Mouse (Mus musculus): ENCODE measurements around the gene Shank3. TPM values are rescaled to one million over a fixed set of nuclear protein-coding genes. Genes with fewer than 3 reads are reported as not detected.

Shank3 gene
- polyA plus RNA-seq, 1 experiment, result 8.2 TPM

- H3K27me3 ChIP-seq (ENCODE audit: control insufficient read depth, insufficient read depth, low read length), result peaks cover 6% of the 10 kb centered on the region
- peak overlapping the region; percentile 37 for H3K4me3 ChIP-seq (ENCODE audit: control insufficient read depth, insufficient read depth, low read length)
- DNase-seq, result peak; percentile 67
- WGBS, result 5% methylated on average over 41 of the region's 41 CpGs
- H3K27ac ChIP-seq (ENCODE audit: control insufficient read depth, insufficient read depth, low read length), result no peak overlapping the region
- TF ChIP-seq POLR2A (IDR thresholded peaks at IDR 0.05; ENCODE audit: control insufficient read depth, extremely low read depth, insufficient read depth, low read length, poor library complexity) (no peak), CTCF (IDR thresholded peaks at IDR 0.05; ENCODE audit: borderline replicate concordance, control insufficient read depth, extremely low read depth, insufficient read depth, low read length, poor library complexity) (no peak)
- no peaks in the 10 kb centered on the region for H3K36me3 ChIP-seq (ENCODE audit: control insufficient read depth, insufficient read depth, low read length)
- peaks cover 12% of the 10 kb centered on the region for H3K4me1 ChIP-seq (replicated peaks; ENCODE audit: control insufficient read depth, insufficient read depth, low read length)
Measured at GRCm38 (mm10) chr15:89498049-89498960, 1.1 kb upstream of the Shank3 start.

DNA sequence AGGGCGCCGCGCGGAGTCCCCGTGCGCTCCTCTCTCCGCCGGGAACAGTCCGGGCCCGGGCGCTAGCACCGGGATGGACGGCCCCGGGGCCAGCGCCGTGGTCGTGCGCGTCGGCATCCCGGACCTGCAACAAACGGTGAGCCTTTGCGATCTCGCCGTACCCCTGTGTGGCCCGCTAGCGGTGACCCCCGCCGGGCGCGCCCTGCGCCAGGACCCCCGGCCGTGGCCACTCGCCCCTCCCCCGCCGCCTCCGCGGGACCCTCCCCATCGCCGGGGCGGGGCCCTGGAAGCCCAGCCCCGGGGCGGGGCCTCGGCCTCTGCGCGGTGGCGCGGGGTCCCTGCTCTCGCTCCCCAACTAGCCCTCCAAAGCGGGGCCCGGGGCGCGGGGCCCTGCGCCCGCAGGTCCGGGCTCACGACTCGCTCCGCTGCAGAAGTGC lies 379 bp downstream of the Shank3 start:
- TF ChIP-seq POLR2A (IDR thresholded peaks at IDR 0.05; ENCODE audit: control insufficient read depth, extremely low read depth, insufficient read depth, low read length, poor library complexity) (no peak), CTCF (IDR thresholded peaks at IDR 0.05; ENCODE audit: borderline replicate concordance, control insufficient read depth, extremely low read depth, insufficient read depth, low read length, poor library complexity) (0 out of 2 replicates have a peak, but pooled peaks have one; percentile 10)
- Histone ChIP-seq H3K4me3 (ENCODE audit: control insufficient read depth, insufficient read depth, low read length) (peak overlapping the region; percentile 52), H3K36me3 (ENCODE audit: control insufficient read depth, insufficient read depth, low read length) (no peaks in the 10 kb centered on the region), H3K27ac (ENCODE audit: control insufficient read depth, insufficient read depth, low read length) (no peak overlapping the region), H3K4me1 (replicated peaks; ENCODE audit: control insufficient read depth, insufficient read depth, low read length) (peaks cover 12% of the 10 kb centered on the region), H3K27me3 (ENCODE audit: control insufficient read depth, insufficient read depth, low read length) (peaks cover 6% of the 10 kb centered on the region)
- 2% methylated on average over 58 of the region's 60 CpGs for WGBS
- DNase-seq, result peak; percentile 51

DNA sequence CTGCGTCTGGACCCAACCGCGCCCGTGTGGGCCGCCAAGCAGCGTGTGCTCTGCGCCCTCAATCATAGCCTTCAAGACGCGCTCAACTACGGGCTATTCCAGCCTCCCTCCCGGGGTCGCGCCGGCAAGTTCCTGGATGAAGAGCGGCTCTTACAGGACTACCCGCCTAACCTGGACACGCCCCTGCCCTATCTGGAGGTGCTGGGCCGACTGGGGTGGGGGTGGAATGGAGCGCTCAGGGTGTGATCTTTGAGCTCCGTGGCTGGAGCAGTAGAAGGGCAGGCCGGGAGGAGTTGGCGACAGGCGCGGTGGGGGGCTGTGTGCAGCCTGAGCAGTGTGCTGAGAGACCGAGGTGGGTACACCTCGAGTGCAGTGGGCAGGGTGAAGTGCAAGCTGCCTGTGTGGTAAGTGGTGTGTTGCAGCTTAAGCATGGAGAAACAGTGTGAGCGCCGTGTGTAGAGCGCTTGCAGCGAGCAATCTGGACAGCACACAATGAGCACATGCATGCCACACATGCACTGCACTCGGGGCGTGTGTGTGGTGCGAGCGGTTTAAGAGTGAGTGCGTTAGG lies 883 bp downstream of the Shank3 start:
- WGBS, result 29% methylated on average over 35 of the region's 35 CpGs
- Histone ChIP-seq H3K4me3 (ENCODE audit: control insufficient read depth, insufficient read depth, low read length) (peak overlapping the region; percentile 52), H3K4me1 (replicated peaks; ENCODE audit: control insufficient read depth, insufficient read depth, low read length) (peaks cover 12% of the 10 kb centered on the region), H3K27me3 (ENCODE audit: control insufficient read depth, insufficient read depth, low read length) (peaks cover 6% of the 10 kb centered on the region), H3K36me3 (ENCODE audit: control insufficient read depth, insufficient read depth, low read length) (no peaks in the 10 kb centered on the region), H3K27ac (ENCODE audit: control insufficient read depth, insufficient read depth, low read length) (no peak overlapping the region)
- no peak for DNase-seq
- TF ChIP-seq CTCF (IDR thresholded peaks at IDR 0.05; ENCODE audit: borderline replicate concordance, control insufficient read depth, extremely low read depth, insufficient read depth, low read length, poor library complexity) (no peak), POLR2A (IDR thresholded peaks at IDR 0.05; ENCODE audit: control insufficient read depth, extremely low read depth, insufficient read depth, low read length, poor library complexity) (no peak)

DNA sequence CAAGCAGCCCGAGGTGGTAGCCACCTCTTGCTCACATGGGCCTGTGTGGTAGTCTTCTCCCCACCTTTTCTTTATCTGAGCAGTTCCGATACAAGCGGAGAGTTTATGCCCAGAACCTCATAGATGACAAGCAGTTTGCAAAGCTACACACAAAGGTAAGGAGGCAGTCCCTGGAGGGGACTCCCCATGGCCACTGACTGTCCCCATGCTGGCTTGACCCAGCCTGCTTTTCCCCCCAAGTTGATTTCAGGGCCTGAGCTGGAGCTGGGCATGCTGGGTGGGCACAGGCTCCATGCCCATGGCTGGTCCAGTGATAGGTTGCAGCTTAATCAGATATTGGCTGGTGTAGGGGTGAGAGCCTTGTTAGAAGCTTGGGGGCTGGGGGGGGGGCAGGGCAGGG lies 1.9 kb downstream of the Shank3 start:
- H3K27ac ChIP-seq (ENCODE audit: control insufficient read depth, insufficient read depth, low read length), result no peak overlapping the region
- WGBS, result 89% methylated on average over 3 of the region's 3 CpGs
- TF ChIP-seq POLR2A (IDR thresholded peaks at IDR 0.05; ENCODE audit: control insufficient read depth, extremely low read depth, insufficient read depth, low read length, poor library complexity) (no peak), CTCF (IDR thresholded peaks at IDR 0.05; ENCODE audit: borderline replicate concordance, control insufficient read depth, extremely low read depth, insufficient read depth, low read length, poor library complexity) (no peak)
- H3K4me3 ChIP-seq (ENCODE audit: control insufficient read depth, insufficient read depth, low read length), result no peak overlapping the region
- no peaks in the 10 kb centered on the region for H3K36me3 ChIP-seq (ENCODE audit: control insufficient read depth, insufficient read depth, low read length)
- DNase-seq, result no peak
- peaks cover 12% of the 10 kb centered on the region for H3K4me1 ChIP-seq (replicated peaks; ENCODE audit: control insufficient read depth, insufficient read depth, low read length)
- peaks cover 6% of the 10 kb centered on the region for H3K27me3 ChIP-seq (ENCODE audit: control insufficient read depth, insufficient read depth, low read length)

GRCm38 (mm10) chr15:89504838-89505237 lies 5.4 kb downstream of the Shank3 start:
- WGBS, result 96% methylated on average over 9 of the region's 9 CpGs
- DNase-seq, result no peak
- H3K27me3 ChIP-seq (ENCODE audit: control insufficient read depth, insufficient read depth, low read length), result no peaks in the 10 kb centered on the region; the same call in 1 of the 2 replicates
- no peaks in the 10 kb centered on the region for H3K36me3 ChIP-seq (ENCODE audit: control insufficient read depth, insufficient read depth, low read length)
- H3K4me3 ChIP-seq (ENCODE audit: control insufficient read depth, insufficient read depth, low read length), result no peak overlapping the region
- no peak overlapping the region for H3K27ac ChIP-seq (ENCODE audit: control insufficient read depth, insufficient read depth, low read length)
- TF ChIP-seq CTCF (IDR thresholded peaks at IDR 0.05; ENCODE audit: borderline replicate concordance, control insufficient read depth, extremely low read depth, insufficient read depth, low read length, poor library complexity) (no peak), POLR2A (IDR thresholded peaks at IDR 0.05; ENCODE audit: control insufficient read depth, extremely low read depth, insufficient read depth, low read length, poor library complexity) (no peak)
- 0 out of 2 replicates have a peak, but pooled peaks cover 2% of the 10 kb centered on the region for H3K4me1 ChIP-seq (replicated peaks; ENCODE audit: control insufficient read depth, insufficient read depth, low read length)

- no peak for DNase-seq
- H3K27ac ChIP-seq (ENCODE audit: control insufficient read depth, insufficient read depth, low read length), result no peak overlapping the region
- no peak for TF ChIP-seq CTCF (IDR thresholded peaks at IDR 0.05; ENCODE audit: borderline replicate concordance, control insufficient read depth, extremely low read depth, insufficient read depth, low read length, poor library complexity)
- no peak for TF ChIP-seq POLR2A (IDR thresholded peaks at IDR 0.05; ENCODE audit: control insufficient read depth, extremely low read depth, insufficient read depth, low read length, poor library complexity)
- no peak overlapping the region for H3K4me3 ChIP-seq (ENCODE audit: control insufficient read depth, insufficient read depth, low read length)
- no peaks in the 10 kb centered on the region for H3K36me3 ChIP-seq (ENCODE audit: control insufficient read depth, insufficient read depth, low read length)
- H3K27me3 ChIP-seq (ENCODE audit: control insufficient read depth, insufficient read depth, low read length), result no peaks in the 10 kb centered on the region
- WGBS, result 73% methylated on average over 8 of the region's 8 CpGs
- no peaks in the 10 kb centered on the region for H3K4me1 ChIP-seq (replicated peaks; ENCODE audit: control insufficient read depth, insufficient read depth, low read length)
Measured at GRCm38 (mm10) chr15:89507751-89508150, 8.3 kb downstream of the Shank3 start.
